Mouse (Mus musculus): ENCODE data around the gene Ulk4. TPM values are rescaled to one million over a fixed set of nuclear protein-coding genes. Genes with fewer than 3 reads are reported as not detected.

Gene Ulk4
- polyA plus RNA-seq, 1 experiment from 2014 or later = 32.8 TPM

- H3K4me2 ChIP-seq = no peak overlapping the region
- ATAC-seq (ENCODE audit: insufficient read depth) = no peak
These were observed 244.6 kb downstream of the Ulk4 start for GRCm38 (mm10) chr9:121032322-121032964.

GRCm38 (mm10) chr9:121030949-121031348, 246.0 kb downstream of the Ulk4 start:
- H3K9me3 ChIP-seq (replicated peaks) = no peaks in the 10 kb centered on the region
- ATAC-seq (ENCODE audit: insufficient read depth) = no peak
- no peaks in the 10 kb centered on the region for H3K4me1 ChIP-seq (replicated peaks)
- no peak overlapping the region for H3K9ac ChIP-seq
- no peak overlapping the region for H3K27ac ChIP-seq (replicated peaks)
- 59% methylated on average over 10 of the region's 10 CpGs for WGBS (ENCODE audit: insufficient replicate concordance)
- no peaks in the 10 kb centered on the region for H3K36me3 ChIP-seq (replicated peaks)
- H3K27me3 ChIP-seq = no peaks in the 10 kb centered on the region
- no peak overlapping the region for H3K4me3 ChIP-seq (replicated peaks)
- no peak overlapping the region for H3K4me2 ChIP-seq

More at GRCm38 (mm10) chr9:121032322-121032964, 244.6 kb downstream of the Ulk4 start:
- H3K27me3 ChIP-seq = no peaks in the 10 kb centered on the region
- no peak overlapping the region for H3K27ac ChIP-seq (replicated peaks)
- H3K9ac ChIP-seq = no peak overlapping the region
- H3K36me3 ChIP-seq (replicated peaks) = no peaks in the 10 kb centered on the region
- 55% methylated on average over 10 of the region's 10 CpGs for WGBS (ENCODE audit: insufficient replicate concordance)
- H3K9me3 ChIP-seq (replicated peaks) = no peaks in the 10 kb centered on the region
- no peaks in the 10 kb centered on the region for H3K4me1 ChIP-seq (replicated peaks)
- no peak overlapping the region for H3K4me3 ChIP-seq (replicated peaks)

GRCm38 (mm10) chr9:121029786-121030185, 247.2 kb downstream of the Ulk4 start:
- Histone ChIP-seq H3K27me3 (no peaks in the 10 kb centered on the region), H3K4me1 (replicated peaks) (no peaks in the 10 kb centered on the region), H3K4me3 (replicated peaks) (no peak overlapping the region), H3K36me3 (replicated peaks) (no peaks in the 10 kb centered on the region), H3K9ac (no peak overlapping the region), H3K9me3 (replicated peaks) (no peaks in the 10 kb centered on the region), H3K27ac (replicated peaks) (no peak overlapping the region), H3K4me2 (no peak overlapping the region)
- WGBS (ENCODE audit: insufficient replicate concordance) = 61% methylated on average over 9 of the region's 9 CpGs
- no peak for ATAC-seq (ENCODE audit: insufficient read depth)

GRCm38 (mm10) chr9:121023526-121024264, 253.3 kb downstream of the Ulk4 start:
- Histone ChIP-seq H3K9me3 (replicated peaks) (no peaks in the 10 kb centered on the region), H3K36me3 (replicated peaks) (no peaks in the 10 kb centered on the region), H3K4me2 (no peak overlapping the region), H3K27me3 (no peaks in the 10 kb centered on the region), H3K4me3 (replicated peaks) (no peak overlapping the region), H3K9ac (no peak overlapping the region), H3K27ac (replicated peaks) (no peak overlapping the region), H3K4me1 (replicated peaks) (peaks cover 13% of the 10 kb centered on the region)
- no peak for ATAC-seq (ENCODE audit: insufficient read depth)
- WGBS (ENCODE audit: insufficient replicate concordance) = 73% methylated on average over 14 of the region's 14 CpGs

GRCm38 (mm10) chr9:121020360-121020759, 256.6 kb downstream of the Ulk4 start:
- no peak for ATAC-seq (ENCODE audit: insufficient read depth)
- H3K27ac ChIP-seq (replicated peaks) = no peak overlapping the region
- no peak overlapping the region for H3K4me2 ChIP-seq
- H3K36me3 ChIP-seq (replicated peaks) = no peaks in the 10 kb centered on the region
- H3K9ac ChIP-seq = no peak overlapping the region
- 81% methylated on average over 11 of the region's 11 CpGs for WGBS (ENCODE audit: insufficient replicate concordance)
- H3K9me3 ChIP-seq (replicated peaks) = no peaks in the 10 kb centered on the region
- no peak overlapping the region for H3K4me3 ChIP-seq (replicated peaks)
- no peaks in the 10 kb centered on the region for H3K27me3 ChIP-seq
- peaks cover 22% of the 10 kb centered on the region for H3K4me1 ChIP-seq (replicated peaks)

GRCm38 (mm10) chr9:121019932-121020331, 257.1 kb downstream of the Ulk4 start:
- Histone ChIP-seq H3K4me3 (replicated peaks) (no peak overlapping the region), H3K9ac (no peak overlapping the region), H3K27me3 (no peaks in the 10 kb centered on the region), H3K9me3 (replicated peaks) (no peaks in the 10 kb centered on the region), H3K36me3 (replicated peaks) (no peaks in the 10 kb centered on the region), H3K4me1 (replicated peaks) (peaks cover 22% of the 10 kb centered on the region), H3K27ac (replicated peaks) (no peak overlapping the region), H3K4me2 (no peak overlapping the region)
- ATAC-seq (ENCODE audit: insufficient read depth) = no peak
- 71% methylated on average over 13 of the region's 13 CpGs for WGBS (ENCODE audit: insufficient replicate concordance)

GRCm38 (mm10) chr9:121018524-121019315, 258.3 kb downstream of the Ulk4 start:
- no peak overlapping the region for H3K4me3 ChIP-seq (replicated peaks)
- H3K9ac ChIP-seq = no peak overlapping the region
- 34% methylated on average over 2 of the region's 2 CpGs for WGBS (ENCODE audit: insufficient replicate concordance)
- peaks cover 22% of the 10 kb centered on the region for H3K4me1 ChIP-seq (replicated peaks)
- H3K4me2 ChIP-seq = no peak overlapping the region
- no peaks in the 10 kb centered on the region for H3K36me3 ChIP-seq (replicated peaks)
- H3K27me3 ChIP-seq = no peaks in the 10 kb centered on the region
- H3K27ac ChIP-seq (replicated peaks) = no peak overlapping the region; the same call in 1 of the 2 replicates
- no peaks in the 10 kb centered on the region for H3K9me3 ChIP-seq (replicated peaks)
- peak; percentile 56 for ATAC-seq (ENCODE audit: insufficient read depth)

GRCm38 (mm10) chr9:121015810-121016502, 261.0 kb downstream of the Ulk4 start:
- Histone ChIP-seq H3K9me3 (replicated peaks) (no peaks in the 10 kb centered on the region), H3K36me3 (replicated peaks) (no peaks in the 10 kb centered on the region), H3K4me3 (replicated peaks) (no peak overlapping the region), H3K9ac (no peak overlapping the region), H3K4me1 (replicated peaks) (peaks cover 22% of the 10 kb centered on the region), H3K27me3 (no peaks in the 10 kb centered on the region), H3K4me2 (no peak overlapping the region), H3K27ac (replicated peaks) (no peak overlapping the region)
- 67% methylated on average over 11 of the region's 11 CpGs for WGBS (ENCODE audit: insufficient replicate concordance)
- no peak for ATAC-seq (ENCODE audit: insufficient read depth)

- ATAC-seq (ENCODE audit: insufficient read depth) = no peak
- no peak overlapping the region for H3K9ac ChIP-seq
- H3K4me3 ChIP-seq (replicated peaks) = no peak overlapping the region
- H3K9me3 ChIP-seq (replicated peaks) = no peaks in the 10 kb centered on the region
- no peaks in the 10 kb centered on the region for H3K4me1 ChIP-seq (replicated peaks)
- WGBS (ENCODE audit: insufficient replicate concordance) = 25% methylated on average over 4 of the region's 4 CpGs
- no peak overlapping the region for H3K27ac ChIP-seq (replicated peaks)
- no peak overlapping the region for H3K4me2 ChIP-seq
- H3K27me3 ChIP-seq = no peaks in the 10 kb centered on the region
- H3K36me3 ChIP-seq (replicated peaks) = no peaks in the 10 kb centered on the region
These were observed 265.5 kb downstream of the Ulk4 start for GRCm38 (mm10) chr9:121011540-121011939.

- no peak overlapping the region for H3K4me2 ChIP-seq
- H3K4me1 ChIP-seq (replicated peaks) = no peaks in the 10 kb centered on the region
- no peaks in the 10 kb centered on the region for H3K27me3 ChIP-seq
- no peak overlapping the region for H3K27ac ChIP-seq (replicated peaks)
- H3K9me3 ChIP-seq (replicated peaks) = no peaks in the 10 kb centered on the region
- H3K36me3 ChIP-seq (replicated peaks) = no peaks in the 10 kb centered on the region
- H3K9ac ChIP-seq = no peak overlapping the region
- WGBS (ENCODE audit: insufficient replicate concordance) = 47% methylated on average over 3 of the region's 3 CpGs
- H3K4me3 ChIP-seq (replicated peaks) = no peak overlapping the region
- no peak for ATAC-seq (ENCODE audit: insufficient read depth)
These were observed 266.5 kb downstream of the Ulk4 start for GRCm38 (mm10) chr9:121010544-121010943.

GRCm38 (mm10) chr9:121005961-121006360, 271.0 kb downstream of the Ulk4 start:
- H3K4me3 ChIP-seq (replicated peaks) = no peak overlapping the region
- no peak for ATAC-seq (ENCODE audit: insufficient read depth)
- WGBS (ENCODE audit: insufficient replicate concordance) = 54% methylated on average over 7 of the region's 7 CpGs
- no peaks in the 10 kb centered on the region for H3K27me3 ChIP-seq
- H3K9ac ChIP-seq = no peak overlapping the region
- H3K9me3 ChIP-seq (replicated peaks) = no peaks in the 10 kb centered on the region
- H3K36me3 ChIP-seq (replicated peaks) = no peaks in the 10 kb centered on the region
- H3K4me1 ChIP-seq (replicated peaks) = 0 out of 2 replicates have a peak, but pooled peaks cover 3% of the 10 kb centered on the region
- no peak overlapping the region for H3K4me2 ChIP-seq
- H3K27ac ChIP-seq (replicated peaks) = no peak overlapping the region

All from liver, embryonic 15.5 days (tissue).